Mouse (Mus musculus) monocyte, adult 5-6 weeks (primary cell): Measurements from ENCODE around the gene Pgap2. TPM values are rescaled to one million over a fixed set of nuclear protein-coding genes. Genes with fewer than 3 reads are reported as not detected.
A peak's percentile ranks its signal among the peaks of the same experiment; 100 is the strongest.
"Not testable (repeated sequence)": the region's sequence is repeated elsewhere in the genome, so short reads cannot be mapped to it uniquely, and the experiment has no call there.

Source experiments
- ATAC-seq: fragments of 153-309, 156-312 bp; replicated peaks from 2 replicates; pipeline ENCODE4 v1.8.0; 2017; ENCODE audit warnings: mild to moderate bottlenecking; ENCODE audit not compliant: low TSS enrichment, insufficient number of reproducible peaks, severe bottlenecking, poor library complexity, low FRiP score
- total RNA-seq: library from RNA; stranded (forward); fragments of 200-1000, 200-491, 200-594 nt; gene quantifications from 3 replicates; pipeline ENCODE4 v1.2.3, GENCODE M21; 2017

Gene Pgap2
- total RNA-seq, 1 experiment from 2014 or later = 14.2 TPM

- ATAC-seq = no peak
Measured at GRCm38 (mm10) chr7:102258753-102259152, 48.7 kb downstream of the Pgap2 start.

DNA sequence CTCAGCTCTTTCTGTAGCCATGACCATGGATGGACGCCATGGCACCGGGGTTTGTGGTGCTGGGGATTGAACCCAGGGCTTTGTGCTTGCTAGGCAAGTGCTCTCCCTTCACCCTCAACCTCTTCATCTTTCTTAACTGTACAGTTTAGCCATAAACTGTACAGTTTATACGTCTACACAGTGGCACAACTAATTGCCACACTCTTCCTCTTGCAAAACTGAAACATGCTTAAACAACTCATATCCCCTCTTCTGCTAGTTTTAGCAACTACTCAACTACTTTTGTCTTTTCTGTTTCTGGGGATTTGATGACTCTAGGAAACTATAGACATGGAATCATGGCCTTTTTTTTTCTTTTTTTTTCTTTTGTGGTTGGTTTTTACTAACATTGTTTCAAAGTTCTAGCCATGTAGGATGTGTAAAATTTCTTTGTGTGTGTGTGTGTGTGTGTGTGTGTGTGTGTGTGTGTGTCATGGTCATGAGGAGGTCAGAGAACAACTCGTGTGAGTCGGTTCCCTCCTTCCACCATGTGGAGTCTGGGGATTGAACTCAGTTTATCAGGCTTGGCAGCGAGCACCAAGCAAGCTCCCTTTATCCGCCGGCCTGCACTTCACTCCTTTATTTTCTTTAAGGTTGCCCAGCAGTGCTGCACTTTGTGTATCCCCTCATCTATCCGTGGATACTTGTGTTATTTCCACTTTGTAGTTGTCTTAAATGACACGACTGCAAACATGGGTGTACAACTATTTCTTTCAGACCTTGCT lies 49.9 kb downstream of the Pgap2 start:
- ATAC-seq = no peak

- no peak for ATAC-seq
Measured at GRCm38 (mm10) chr7:102260518-102260917, 50.5 kb downstream of the Pgap2 start.

- ATAC-seq = no peak
Measured at GRCm38 (mm10) chr7:102263020-102263419, 53.0 kb downstream of the Pgap2 start.

DNA sequence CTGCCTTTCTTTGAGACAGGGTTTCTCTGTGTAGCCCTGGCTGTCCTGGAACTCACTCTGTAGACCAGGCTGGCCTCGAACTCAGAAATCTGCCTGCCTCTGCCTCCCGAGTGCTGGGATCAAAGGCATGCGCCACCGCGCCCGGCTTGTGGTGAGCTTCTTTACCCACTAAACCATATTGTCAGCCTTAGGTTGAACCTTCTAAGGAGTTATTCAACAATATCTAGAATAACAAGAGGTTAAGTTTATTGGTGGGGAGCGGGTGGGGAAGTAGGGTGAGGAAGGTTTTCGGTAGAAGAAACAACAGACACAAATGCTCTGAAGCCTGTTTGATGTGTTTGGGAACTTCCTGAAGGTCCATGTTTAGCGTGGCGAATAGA lies 56.0 kb downstream of the Pgap2 start:
- not testable (repeated sequence) for ATAC-seq

DNA sequence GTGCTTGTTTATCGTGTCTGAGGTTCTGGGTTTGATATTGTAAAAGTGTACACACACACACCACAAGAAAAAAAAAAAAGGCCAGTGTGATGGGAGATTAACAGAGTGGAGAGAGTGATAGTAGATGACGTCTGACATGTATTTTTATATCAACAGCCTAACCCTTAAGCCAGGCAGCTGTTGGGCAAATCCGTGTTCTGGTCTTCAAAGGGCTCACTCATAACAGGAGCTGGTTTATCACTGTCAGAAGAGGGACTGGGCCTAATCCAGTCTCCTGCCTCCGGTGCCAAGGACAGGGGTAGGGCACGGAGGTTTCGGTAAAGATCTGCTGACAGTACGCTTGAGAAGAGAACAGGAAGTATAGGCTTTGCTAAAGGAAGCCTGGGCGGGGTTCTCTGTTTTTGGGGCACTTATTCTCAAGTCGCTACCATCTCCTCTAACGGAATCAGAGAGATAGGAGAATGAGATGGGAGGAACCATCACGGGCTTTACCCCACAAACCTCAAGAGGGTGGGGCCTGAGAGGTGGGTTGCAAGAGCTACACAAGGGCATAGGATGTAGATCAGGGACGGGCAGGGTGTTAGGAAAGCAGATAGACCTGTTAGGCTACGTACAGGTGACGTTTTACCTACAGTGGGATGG lies 56.5 kb downstream of the Pgap2 start:
- ATAC-seq = peak; percentile 69

GRCm38 (mm10) chr7:102267113-102267579 lies 57.1 kb downstream of the Pgap2 start:
- peak; percentile 78 for ATAC-seq

DNA sequence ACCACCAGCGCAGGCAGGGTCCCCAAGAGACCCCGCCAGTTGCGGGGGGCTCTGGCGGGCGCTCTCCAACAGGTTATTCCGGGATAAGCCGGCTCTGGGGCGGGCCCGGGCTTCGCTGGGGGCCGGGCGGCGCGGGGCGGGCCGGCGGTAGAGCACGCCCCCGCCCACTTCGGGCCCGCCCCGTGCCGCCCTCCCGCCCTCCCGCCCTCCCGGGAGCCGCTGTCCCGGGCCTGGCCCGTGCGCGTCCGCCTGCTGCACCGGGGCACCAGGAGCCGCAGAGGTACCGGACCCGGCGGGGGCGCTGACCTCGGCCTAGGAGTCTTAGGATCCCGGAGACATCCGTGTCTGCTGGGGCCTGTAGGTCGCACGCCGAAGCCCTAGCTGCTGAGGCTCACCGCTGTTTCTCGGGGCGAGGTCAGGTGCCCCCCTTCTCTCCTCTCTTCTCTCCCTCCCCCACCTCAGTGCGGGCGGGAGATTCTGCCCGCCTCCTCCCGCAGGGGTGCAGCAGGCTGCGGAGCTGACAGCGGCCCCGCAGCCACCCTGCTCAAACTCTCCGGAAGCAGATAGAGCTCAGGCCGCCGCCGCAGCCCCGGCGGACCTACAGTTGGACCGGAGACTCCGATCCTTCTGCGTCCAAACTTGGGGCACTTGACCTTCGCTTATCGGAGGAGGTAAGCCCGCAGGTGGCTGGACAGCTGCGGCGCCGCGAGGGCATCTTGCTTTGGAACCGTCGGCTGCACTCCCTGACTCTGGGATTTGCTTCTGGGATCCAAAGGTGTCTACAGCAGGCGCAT lies 57.8 kb downstream of the Pgap2 start, which contains the start of gene Stim1:
Gene Stim1, plus strand, starts transcription at position 206 of the 794 bp plus-strand sequence.
- ATAC-seq = peak; percentile 9; the same call in 1 of the 2 replicates

DNA sequence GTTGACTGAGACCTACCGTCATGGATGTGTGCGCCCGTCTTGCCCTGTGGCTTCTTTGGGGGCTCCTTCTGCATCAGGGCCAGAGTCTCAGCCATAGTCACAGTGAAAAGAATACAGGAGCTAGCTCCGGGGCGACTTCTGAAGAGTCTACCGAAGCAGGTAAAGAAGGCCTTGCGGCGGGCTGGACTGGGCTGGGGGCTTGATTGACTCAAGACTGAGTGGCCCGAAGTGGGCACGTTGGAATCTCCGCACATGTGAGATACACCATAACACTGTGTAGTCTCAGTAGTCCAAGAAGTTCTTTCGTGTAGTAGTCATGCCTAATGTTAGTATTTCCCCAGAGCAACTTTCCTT lies 58.4 kb downstream of the Pgap2 start:
- ATAC-seq = no peak

GRCm38 (mm10) chr7:102272422-102272948 lies 62.5 kb downstream of the Pgap2 start:
- ATAC-seq = no peak

DNA sequence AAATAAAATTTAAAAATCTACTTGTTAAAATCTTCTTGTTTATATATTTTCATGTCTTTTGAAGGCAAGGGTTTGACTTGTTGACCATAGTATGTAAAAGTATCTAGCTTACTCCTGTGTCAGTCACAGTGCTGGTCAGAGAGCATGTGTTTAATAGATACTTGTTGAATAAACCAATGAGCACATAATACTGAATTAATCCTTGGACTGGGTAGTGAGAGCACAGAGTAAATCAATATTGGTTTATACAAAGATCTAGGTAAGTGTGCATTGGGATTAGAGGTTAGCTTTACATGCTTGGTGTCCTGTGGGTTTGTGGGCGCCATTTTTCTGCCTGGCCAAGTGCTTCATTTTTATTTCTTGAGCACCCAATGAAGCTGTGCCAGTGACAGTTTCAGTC lies 71.4 kb downstream of the Pgap2 start:
- no peak for ATAC-seq

GRCm38 (mm10) chr7:102282261-102282660 lies 72.3 kb downstream of the Pgap2 start:
- no peak for ATAC-seq

Other genes with a start within 250 kb of the Pgap2 start
- gene Il18bp, start 191.5 kb upstream of the Pgap2 start, total RNA-seq = 3.0 to 5.8 TPM (median 3.8 TPM) in 3 replicates
- gene Rnf121, start 144.7 kb upstream of the Pgap2 start, total RNA-seq = 13.5 to 24.5 TPM (median 15.9 TPM) in 3 replicates
- 10.8 to 18.4 TPM (median 13.2 TPM) in 3 replicates for gene Xndc1, start 144.7 kb upstream of the Pgap2 start, total RNA-seq
- gene Xntrpc, start 144.5 kb upstream of the Pgap2 start, total RNA-seq = 0.87 TPM in 1 of 3 replicates, not detected in the others
- 0.29 to 0.43 TPM in 2 of 3 replicates, not detected in the other for gene Trpc2, start 127.1 kb upstream of the Pgap2 start, total RNA-seq
- gene Art1, start 108.5 kb upstream of the Pgap2 start, total RNA-seq = not detected in 3 replicates
- not detected in 3 replicates for gene Art5, start 100.7 kb upstream of the Pgap2 start, total RNA-seq
- gene Chrna10, start 93.4 kb upstream of the Pgap2 start, total RNA-seq = not detected in 3 replicates
- gene Nup98, start within 50 bp of the Pgap2 start, total RNA-seq = 67.0 to 71.8 TPM (median 71.7 TPM) in 3 replicates
- gene Rhog, start 45.8 kb downstream of the Pgap2 start, total RNA-seq = 46.7 to 78.6 TPM (median 62.1 TPM) in 3 replicates
- gene Stim1, start 57.6 kb downstream of the Pgap2 start, total RNA-seq = 46.8 to 79.7 TPM (median 51.0 TPM) in 3 replicates
- 39.1 to 107 TPM (median 51.1 TPM) in 3 replicates for gene Rrm1, start 231.5 kb downstream of the Pgap2 start, total RNA-seq